Mouse (Mus musculus): ENCODE results near the gene Atxn7.
A peak's percentile ranks its signal among the peaks of the same experiment; 100 is the strongest.
"Not testable (repeated sequence)": the region's sequence is repeated elsewhere in the genome, so short reads cannot be mapped to it uniquely, and the experiment has no call there.

Atxn7 gene

DNA sequence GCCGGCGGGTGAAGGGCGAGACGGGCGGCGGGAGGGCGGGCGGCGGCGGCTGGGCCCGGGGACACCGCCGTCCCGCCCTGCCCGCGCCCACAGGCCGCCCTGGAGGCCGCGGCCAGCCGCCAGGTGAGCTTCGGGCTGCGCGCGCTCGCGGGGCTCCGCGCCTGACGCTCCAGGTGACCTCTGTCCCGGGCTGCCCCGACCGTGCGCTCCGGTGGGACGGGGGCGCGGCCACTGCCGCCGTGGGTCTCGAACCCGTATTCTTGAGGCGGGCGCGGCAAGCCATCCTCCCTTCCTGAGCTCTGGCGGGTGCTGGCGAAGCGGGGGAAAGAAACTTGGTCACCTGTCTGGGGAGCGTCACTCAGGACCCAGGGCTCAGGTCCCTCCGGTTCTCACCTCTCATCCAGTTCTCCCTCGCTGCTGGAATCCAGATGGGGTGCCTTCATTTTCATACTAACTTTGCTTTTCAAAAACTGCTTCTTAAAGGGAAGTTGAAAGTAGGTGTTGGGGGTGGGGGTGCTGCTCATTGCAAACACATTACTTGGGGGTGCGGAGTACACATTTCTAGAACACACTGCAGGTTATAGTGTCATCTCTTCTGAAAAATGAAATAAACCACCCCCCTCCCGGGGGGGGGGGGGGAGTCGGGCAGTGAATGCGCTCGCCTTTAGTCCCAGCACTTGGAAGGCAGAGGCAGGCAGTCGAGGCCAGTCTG is at the start of gene Atxn7, which contains the start of gene Thoc7:
Atxn7 (plus strand) TSS at position 40 of the 712 bp plus-strand sequence.
Thoc7 (minus strand) TSS at position 452 of the 712 bp plus-strand sequence.
- peak; percentile 36 for ATAC-seq (ENCODE audit: low TSS enrichment)

DNA sequence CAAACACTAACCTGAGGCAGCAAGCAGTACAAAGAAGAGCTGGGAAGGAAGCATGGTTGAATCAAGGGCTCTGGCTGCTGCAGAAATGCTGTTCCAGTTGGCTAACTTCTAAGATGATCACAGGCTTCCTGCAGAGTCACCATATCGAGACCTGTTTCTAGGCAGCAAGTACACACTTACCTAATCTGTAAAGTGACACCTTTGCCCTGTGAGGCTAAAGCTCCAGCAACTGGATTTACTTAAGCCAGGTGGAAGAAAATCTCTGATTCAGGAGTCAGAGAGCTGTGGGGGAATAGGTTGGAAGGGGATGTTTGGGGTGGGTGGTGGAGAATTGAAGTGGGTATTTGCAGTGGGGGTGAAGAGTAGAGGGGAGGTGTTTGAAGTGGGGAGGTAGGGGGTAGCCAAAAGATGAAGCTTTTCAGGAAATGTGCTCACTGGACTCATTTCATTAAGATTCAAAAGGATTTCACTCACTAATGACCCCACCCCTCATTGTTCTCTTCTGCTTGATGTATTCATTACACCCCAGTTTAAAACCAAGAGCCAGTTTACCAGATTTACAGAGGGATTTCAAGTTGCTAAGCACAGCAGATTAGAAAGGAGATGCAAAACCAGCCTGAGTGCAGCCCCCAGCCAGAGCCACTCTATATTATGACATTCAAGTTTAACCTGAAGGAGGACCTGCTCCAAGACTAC is 46.7 kb upstream of the Atxn7 start, which contains the start of gene Gm281:
Gm281 (minus strand) TSS at position 92 of the 696 bp plus-strand sequence.
- no peak for ATAC-seq (ENCODE audit: low TSS enrichment)

DNA sequence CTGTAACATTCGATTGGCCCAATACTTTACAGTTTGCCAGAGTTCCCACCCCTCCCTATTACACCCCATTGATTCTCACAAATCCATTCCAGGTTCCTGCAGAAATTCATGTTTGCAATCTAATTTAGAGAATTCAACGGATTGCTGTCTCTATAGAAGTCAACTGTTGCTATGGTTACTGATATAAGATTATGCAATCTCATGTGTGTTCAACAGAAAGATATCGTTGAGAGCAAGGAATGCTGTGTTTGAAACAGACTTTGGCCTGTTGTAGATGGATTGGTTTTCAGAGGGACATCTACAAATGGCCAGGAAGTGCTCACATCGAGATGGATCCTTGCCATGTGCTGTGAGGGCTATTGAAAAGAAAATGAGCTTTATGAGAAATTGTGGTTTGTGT is 46.0 kb upstream of the Atxn7 start:
- peak; percentile 53 for ATAC-seq (ENCODE audit: low TSS enrichment)

DNA sequence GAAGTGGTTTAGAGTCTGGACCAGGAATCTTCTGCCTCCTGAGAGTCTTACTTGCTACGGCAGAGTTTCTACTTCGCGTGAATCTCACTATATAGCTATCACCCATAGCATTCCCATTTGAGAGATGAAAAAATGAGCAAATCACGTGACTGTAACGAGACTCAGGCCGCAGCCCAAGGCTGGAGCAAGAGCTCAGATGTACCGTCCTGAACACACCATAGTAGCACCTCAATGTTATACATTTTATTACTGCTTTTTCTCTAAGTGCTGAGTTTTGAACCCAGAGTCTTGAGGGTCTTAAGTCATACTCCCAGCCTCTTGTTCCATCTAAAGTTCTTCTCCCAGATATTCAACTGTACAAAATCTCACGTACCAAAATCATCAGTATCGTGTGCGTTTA is 44.0 kb upstream of the Atxn7 start:
- no peak for ATAC-seq (ENCODE audit: low TSS enrichment)

DNA sequence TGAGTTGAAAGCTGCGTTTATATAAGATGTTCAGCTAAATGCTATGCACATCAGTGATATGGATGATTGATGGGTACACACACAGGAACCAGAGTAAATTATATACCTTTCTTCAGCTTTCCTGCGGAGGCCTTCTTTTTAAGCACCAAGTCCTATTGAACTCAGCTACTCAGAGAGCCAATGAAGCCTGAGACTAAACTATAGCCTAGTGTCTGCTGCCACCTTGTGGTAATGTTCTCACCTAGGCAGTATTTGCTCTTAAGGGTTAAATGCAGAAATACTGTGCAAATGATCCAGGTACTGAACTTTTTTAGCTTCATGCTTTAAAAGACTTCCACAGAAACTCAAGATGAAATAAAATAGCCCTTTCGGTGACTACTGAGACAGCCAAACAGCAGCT is 43.6 kb upstream of the Atxn7 start:
- ATAC-seq (ENCODE audit: low TSS enrichment), result peak; percentile 93

DNA sequence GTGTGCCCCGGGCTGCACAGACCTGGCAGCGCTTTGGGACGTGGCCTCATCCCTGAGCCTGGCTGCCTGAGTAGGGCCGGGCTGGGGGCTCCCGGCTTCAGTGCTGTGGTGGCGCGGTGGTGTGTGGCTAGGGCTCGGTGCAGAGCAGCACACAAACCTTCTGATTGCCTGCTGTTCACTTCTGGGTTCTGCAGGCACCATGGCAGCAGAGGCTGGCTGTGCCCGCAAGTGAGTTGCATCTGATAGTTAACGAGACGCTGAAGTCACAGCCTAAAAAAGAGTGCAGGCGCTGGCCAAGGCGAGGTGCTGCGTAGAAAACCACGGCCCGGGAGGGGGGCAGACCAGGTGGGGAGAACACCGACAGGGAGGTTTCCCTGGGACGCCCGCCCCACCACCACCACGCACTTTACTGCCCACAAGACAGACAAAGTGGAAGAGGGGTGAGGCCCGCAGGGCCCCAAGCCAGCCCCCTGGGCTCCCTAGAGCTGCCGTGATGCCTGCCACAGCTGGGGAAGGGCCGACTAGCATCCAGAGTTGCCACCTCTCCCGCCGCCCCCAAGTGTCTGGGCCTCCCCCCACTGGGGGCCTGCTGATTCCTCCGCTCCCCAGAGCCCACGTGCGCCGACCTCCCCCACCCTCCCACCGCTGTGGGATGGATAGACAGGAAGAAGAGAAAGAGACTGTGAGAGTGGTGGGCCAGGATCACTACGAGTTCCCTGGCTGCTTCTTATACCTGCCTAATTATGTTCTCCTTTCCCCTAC is 27.8 kb upstream of the Atxn7 start:
- peak; percentile 95 for ATAC-seq (ENCODE audit: low TSS enrichment)

DNA sequence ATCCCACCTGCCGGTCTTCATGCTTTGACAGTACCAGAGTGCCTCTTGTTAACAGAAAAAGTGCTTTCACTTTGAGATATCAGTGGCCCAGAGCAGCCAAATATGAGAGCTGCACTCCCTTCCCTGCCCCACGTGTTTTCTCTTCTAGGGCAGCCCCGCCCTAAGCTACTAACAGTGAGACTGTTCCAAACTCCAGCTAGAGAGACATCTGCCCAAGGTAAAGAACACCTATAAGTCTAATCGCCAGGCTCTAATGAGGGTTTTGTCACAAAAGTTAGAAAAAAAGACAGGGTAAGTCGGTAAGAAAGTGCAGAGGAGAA is 27.2 kb upstream of the Atxn7 start:
- peak; percentile 67 for ATAC-seq (ENCODE audit: low TSS enrichment)

DNA sequence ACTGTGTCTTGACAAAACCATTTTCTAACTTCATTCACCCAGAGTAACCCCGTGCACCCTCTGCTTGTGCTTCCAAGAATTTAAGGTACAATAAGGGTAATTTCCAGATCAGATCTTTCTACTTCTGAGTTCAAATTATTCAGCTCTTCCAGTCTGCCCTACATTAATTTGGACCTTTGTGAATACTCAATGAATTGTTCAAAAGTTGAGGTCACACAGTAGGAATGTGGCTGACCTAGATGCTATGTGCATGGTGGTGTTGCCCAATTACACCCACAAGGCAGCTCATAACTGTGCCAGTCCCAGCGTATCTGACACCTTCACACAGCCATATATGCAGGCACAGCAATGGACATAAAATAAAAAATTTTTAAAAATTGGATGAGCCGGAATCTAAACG is 16.6 kb upstream of the Atxn7 start:
- no peak for ATAC-seq (ENCODE audit: low TSS enrichment)

DNA sequence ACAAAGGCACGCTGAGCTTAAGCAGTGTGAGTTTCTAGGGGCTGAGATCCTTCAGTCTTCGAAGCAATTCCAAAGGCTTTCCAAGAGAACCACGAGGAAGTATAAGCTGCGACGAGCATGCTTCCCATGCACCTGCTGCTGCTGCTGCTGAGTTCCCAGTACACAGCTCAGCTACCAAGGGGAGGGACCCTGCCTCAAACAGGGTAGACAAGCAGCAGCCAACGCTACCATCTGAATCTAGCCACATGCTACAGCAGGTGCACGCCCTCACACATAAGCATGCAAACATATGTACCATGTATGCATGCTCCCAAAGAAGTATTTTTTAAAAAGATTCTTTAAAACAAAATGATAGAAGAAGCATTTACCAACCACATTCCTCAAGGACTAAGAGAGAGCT is 12.9 kb upstream of the Atxn7 start:
- no peak for ATAC-seq (ENCODE audit: low TSS enrichment)

DNA sequence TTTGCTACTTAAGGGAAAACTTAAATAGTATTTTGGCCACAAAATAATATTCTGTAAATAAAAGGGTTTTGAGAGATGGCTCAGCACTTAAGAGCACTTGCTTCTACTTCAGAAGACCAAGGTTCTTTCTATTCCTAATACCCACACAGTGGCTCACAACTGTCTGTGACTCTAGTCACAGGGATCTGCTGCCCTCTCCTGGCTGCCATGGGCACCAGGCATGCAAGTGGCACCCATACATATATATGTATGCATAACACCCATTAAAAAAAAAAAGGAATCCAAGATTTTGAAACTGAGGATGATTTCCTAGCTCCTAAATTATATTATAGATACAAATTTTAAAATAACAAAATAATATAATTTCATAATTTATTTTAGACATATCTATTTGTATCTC is 10.8 kb upstream of the Atxn7 start:
- peak; percentile 84 for ATAC-seq (ENCODE audit: low TSS enrichment)

DNA sequence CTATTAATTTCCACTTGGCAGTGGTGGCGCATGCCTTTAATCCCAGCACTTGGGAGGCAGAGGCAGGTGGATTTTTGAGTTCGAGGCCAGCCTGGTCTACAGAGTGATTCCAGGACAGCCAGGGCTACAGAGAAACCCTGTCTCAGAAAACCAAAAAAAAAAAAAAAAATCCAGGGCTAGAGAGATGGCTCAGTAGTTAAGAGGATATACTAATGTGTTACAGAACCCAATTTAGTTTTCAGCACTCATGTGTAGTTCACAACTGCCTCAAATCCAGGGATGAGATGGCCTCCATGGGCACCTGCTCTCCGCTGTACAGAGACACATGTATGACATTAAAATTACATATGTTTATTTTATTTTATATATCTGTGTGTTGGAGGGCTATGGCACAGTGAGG is 9.1 kb upstream of the Atxn7 start:
- not testable (repeated sequence) for ATAC-seq (ENCODE audit: low TSS enrichment)

DNA sequence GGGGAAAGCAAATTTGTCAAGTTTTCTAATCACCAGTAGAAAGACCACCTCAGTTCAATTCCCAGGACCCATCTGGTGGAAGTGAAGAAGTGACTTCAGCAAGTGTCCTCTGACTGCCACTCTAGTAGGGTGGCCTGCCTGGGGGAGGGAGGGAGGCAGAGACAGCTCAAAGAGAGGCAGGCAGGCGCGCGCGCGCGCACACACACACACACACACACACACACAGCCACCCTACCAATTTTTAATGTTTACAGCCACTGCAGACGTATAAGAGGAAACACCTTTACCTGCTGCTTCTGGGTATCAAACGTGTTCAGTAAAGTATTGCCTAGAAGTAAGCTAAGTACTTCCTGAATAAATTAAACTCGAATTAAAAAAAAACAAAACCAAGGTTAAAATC is 1.2 kb upstream of the Atxn7 start:
- no peak for ATAC-seq (ENCODE audit: low TSS enrichment)

DNA sequence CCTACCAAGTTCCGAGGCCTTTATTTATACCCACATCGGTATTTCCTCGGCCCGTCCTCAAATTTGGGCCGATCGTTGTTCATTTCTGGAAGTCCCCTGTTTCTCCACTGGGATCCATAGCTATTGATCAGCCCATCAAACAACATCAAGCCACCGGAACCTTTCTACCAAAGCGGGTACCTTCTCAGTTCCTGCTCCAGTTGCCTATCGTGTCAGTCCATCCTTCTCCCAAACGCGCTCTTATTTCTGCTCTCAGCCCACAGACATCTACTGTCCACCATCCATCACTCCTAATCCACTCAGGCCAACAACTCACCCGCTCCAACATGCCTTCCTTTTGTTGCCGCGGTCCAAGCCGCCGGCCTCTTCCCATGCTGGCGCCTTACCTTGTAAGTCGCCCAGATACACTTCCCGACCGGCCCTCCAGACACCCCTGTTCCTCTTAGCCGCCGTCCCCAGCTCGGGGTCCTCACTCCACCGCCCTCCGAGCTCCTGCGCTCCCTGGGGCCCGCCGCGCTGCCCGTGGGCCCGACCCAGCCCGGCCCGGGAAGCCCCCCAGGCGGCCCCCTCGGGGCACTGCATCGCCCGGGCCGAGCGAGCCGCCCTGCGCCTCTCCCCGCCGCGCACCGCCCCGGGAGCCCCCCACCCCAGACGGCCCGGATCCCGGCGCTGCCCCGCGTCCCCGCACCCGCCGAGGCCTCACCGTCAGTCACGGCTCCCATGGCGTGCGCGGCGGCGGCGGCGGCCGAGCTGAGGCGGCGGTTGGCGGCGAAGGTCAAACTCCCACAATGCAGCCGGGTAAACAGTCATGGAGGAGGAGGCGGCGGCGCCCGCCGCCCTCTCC is 536 bp upstream of the Atxn7 start:
- ATAC-seq (ENCODE audit: low TSS enrichment), result peak; percentile 87

DNA sequence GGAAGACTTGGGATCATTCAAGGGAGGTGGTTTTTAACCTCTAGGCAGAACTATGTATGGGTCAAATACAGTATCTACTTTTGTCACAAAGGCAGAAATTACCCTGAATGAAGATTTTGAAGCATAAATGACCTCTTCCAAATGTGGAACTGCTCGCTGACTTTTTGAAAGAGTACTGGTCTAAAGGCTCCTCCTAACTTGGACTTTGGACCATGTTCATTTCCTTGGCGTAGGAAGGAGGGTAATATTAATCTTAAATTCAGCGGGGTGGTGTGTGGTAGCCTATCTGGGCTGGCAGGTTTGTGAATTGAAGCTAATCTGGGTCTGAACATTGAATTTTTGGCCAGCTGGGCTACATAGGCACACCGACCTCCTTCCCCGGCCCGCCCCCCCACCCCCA is 1.2 kb downstream of the Atxn7 start:
- ATAC-seq (ENCODE audit: low TSS enrichment), result no peak

DNA sequence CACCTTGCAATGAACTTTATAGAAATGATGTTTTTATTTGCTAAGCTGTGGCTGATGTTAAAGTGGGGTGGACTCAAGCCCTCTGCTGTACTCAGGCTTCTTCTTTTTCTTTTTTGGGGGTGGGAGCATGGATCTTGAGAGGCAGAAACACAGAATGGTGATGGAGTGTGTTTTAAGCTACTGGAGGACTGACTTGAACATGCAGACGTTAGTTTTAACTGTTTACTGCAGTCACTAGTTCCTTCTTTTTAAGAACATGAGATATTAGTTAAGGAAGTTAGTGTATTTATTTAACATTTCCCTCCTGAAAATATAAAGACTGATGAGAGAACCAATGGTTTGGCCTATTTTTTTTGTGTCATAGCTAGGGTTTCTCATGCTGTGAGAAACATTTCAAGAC is 2.3 kb downstream of the Atxn7 start:
- ATAC-seq (ENCODE audit: low TSS enrichment), result no peak

DNA sequence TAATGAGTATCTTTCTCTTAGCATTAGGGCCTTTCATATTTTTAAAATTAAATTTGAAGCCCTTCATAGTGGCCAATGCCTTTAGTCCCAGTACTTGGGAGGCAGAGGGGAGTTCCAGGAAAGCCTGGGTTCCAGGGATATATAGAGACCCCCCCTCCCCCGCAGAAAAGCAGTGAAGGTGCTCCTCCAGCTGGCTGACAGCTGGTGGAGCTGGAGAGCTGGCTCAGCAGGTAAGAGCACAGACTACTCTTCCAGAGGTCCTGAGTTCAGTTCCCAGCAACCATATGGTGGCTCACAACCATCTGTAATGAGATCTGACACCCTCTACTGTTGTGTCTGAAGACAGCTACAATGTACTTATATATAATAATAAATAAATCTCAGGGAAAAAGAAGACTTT is 6.4 kb downstream of the Atxn7 start:
- no peak for ATAC-seq (ENCODE audit: low TSS enrichment)

DNA sequence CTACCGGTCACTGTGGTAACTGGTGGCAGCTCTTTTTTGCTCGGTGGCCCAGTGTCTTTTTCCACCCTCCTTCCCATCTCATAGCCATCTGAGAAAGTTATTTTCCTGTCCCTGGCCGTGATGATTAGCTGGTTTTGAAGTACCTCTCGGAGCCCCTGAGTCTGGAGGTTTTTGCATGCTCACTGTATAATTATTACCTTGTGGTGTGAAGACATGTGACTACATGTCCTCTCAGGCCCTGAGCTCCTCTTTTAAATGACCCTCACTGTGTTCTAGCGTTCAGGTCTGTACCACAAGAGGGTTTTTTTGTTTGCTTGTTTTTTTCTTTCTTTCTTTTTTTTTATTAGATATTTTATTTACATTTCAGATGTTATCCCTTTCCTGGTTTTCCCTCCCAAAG is 7.2 kb downstream of the Atxn7 start:
- ATAC-seq (ENCODE audit: low TSS enrichment), result no peak

DNA sequence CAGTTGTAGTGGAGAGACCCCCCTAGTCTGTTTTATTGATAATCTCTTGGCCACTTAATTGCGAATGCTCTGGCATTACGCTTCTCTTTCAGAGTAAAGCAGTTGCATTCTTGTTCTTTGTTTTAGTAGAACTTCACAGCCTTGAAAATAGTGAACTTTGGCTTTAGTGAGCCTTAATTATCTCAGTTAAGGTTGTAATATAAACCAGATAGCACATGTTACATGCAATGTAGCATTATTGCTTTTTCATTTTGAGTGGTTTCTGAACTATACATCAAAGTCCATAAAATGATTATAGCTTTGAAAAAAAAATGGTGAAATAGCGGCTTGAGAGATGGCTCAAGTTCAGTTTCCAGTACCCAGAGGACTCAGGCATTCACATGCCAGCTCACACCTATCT is 9.3 kb downstream of the Atxn7 start:
- no peak for ATAC-seq (ENCODE audit: low TSS enrichment)

DNA sequence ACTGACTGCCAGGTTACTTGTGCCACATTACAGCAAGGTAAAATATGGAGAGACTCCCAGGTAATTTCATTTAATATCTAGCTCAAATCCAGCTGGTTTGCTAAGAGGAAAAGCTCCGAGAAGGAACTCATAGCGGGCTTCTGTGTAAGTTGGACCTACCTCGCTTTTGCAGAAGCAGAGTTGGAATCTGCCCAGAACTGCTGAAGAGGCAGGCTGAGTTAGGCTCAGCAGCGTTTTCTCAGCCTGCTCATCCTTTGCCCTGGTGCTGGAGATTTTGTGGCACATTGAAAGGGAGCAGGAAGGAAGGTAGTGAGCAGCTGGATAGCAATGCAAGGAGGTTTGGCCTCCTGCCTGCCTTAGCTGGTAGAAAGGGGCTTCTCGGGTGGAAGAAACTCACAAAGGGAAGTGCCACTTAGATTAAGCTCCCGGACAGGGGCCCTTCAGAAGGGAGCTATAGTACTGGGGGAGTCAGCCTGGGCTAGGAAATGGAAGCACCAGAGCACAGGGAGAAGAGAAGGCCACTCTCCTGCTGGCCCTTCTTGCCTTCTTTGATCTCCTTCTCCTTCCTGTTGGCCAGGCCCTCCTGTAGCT is 10.5 kb downstream of the Atxn7 start:
- ATAC-seq (ENCODE audit: low TSS enrichment), result peak; percentile 67

DNA sequence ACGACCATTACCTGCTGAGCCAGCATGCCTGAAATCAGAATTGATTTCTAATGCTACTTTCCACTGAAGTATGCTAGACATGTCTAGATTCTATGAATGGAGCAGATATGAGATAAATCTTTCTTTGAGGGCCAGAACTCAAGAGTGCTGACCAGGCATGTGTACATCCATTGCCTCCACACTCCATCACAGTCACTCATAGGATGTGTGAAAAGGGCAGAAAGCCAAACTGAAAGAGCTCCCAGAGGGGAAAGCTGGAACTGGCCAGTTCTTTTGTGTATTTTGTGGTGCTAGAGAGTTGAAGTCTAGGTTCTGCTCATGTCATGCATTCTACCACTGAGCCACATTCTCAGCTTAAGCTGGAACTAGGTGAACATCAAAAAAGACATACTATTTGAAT is 16.3 kb downstream of the Atxn7 start:
- no peak for ATAC-seq (ENCODE audit: low TSS enrichment)

DNA sequence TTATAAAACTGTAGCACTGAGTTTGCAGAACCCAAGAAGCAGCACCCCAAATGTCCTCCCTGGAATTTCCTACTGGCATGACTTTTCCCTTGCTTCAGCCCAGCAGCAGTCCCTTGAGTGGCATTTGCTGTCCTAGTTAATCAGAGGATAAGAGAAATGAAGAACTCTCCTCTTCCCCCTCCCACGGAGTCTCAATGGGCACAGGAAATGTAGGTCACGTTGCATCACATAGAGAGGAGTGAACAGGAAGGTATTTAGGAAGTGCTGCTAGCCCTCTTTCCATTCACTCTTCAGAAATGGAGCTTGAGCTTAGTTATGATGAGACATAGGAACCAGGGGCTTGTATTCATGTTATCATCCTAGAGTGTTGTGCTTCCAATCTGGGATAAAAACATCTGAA is 20.0 kb downstream of the Atxn7 start:
- ATAC-seq (ENCODE audit: low TSS enrichment), result peak; percentile 98

DNA sequence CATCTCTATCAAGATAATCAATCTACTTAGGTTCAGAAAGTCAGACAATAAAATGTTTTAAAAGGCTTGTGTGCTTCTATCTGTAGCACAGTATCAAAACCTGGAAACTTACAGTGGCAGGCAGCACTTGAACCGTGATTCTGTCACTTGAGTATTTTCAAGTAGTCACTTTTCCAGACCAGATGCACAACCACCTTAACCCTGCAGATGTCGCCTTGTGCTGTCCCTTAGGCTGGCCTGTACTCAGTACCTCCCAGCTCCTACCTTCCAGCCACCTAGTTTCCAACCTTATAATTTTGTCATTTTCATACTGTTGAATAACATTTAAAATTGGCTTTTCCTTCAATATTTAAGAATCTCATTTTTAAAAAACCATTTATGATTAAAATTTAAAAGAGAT is 20.9 kb downstream of the Atxn7 start:
- no peak for ATAC-seq (ENCODE audit: low TSS enrichment)
